Mouse (Mus musculus): ENCODE data around the gene Csrnp2. TPM values are rescaled to one million over a fixed set of nuclear protein-coding genes. Genes with fewer than 3 reads are reported as not detected.

Gene Csrnp2
- total RNA-seq (2012; rRNA removed) (5.3 and 5.8 TPM in 2 replicates), polyA plus RNA-seq (2012; ENCODE audit: insufficient read depth in 1 of 2, insufficient read length in 2 of 2, low read depth in 1 of 2, low replicate concordance in 2 of 2, missing spikeins in 1 of 2) (1 to 10 TPM in 1 of 2 experiments, not detected in 1; 4.2 TPM)

- Histone ChIP-seq H3K9ac (ENCODE audit: control insufficient read depth, low read depth, low read length, poor library complexity, severe bottlenecking) (peak within 1 kb of the TSS; percentile 84), H3K4me1 (ENCODE audit: control insufficient read depth in 1 of 2, insufficient read depth in 2 of 2, low read length in 2 of 2) (peaks cover 0 to 17% of the 10 kb centered on the region in 2 experiments; a peak in 2 of 4 replicates), H3K4me3 (ENCODE audit: control insufficient read depth in 1 of 2, insufficient read depth in 1 of 2, low read depth in 2 of 2, low read length in 2 of 2) (peak within 1 kb of the TSS; percentile 68 to 84), H3K9me3 (replicated peaks; ENCODE audit: insufficient read depth, low read length) (no peaks in the 10 kb centered on the region), H3K36me3 (ENCODE audit: control insufficient read depth in 1 of 2, insufficient read depth in 2 of 2, low read length in 2 of 2) (peaks cover 0 to 14% of the 10 kb centered on the region in 2 experiments; a peak in 2 of 4 replicates), H3K27me3 (ENCODE audit: control insufficient read depth in 1 of 2, insufficient read depth in 2 of 2, low read length in 2 of 2) (no peaks in the 10 kb centered on the region), H3K27ac (ENCODE audit: control insufficient read depth, low read depth, low read length) (no peak within 1 kb of the TSS), H3K79me2 (ENCODE audit: control insufficient read depth, insufficient read depth, low read length, poor library complexity) (peaks cover 8% of the 10 kb centered on the region)
- peak; percentile 95 for DNase-seq (ENCODE audit: low read depth, low spot score)
- peak; percentile 99 for TF ChIP-seq ZMIZ1 (IDR thresholded peaks at IDR 0.05; ENCODE audit: low read depth, low read length)
- TF ChIP-seq TCF12 (IDR thresholded peaks at IDR 0.05; ENCODE audit: low read depth, low read length): peak; percentile 78
- peak; percentile 78 for TF ChIP-seq MXI1 (IDR thresholded peaks at IDR 0.05; ENCODE audit: low read depth, low read length)
- TF ChIP-seq BHLHE40 (IDR thresholded peaks at IDR 0.05; ENCODE audit: borderline replicate concordance, low read depth, low read length): no peak
- peak; percentile 98 for TF ChIP-seq POLR2AphosphoS2 (IDR thresholded peaks at IDR 0.05; ENCODE audit: low read length)
- TF ChIP-seq MAX (IDR thresholded peaks at IDR 0.05; ENCODE audit: low read length): peak; percentile 72; the same call in 1 of the 2 replicates
- peak; percentile 76 for TF ChIP-seq SIN3A (IDR thresholded peaks at IDR 0.05; ENCODE audit: low read length)
- TF ChIP-seq NRF1 (IDR thresholded peaks at IDR 0.05; ENCODE audit: insufficient read depth, low read depth, low read length, poor library complexity, severe bottlenecking): peak; percentile 66
- no peak for TF ChIP-seq ZC3H11A (IDR thresholded peaks at IDR 0.05; ENCODE audit: low read depth, low read length)
- peak; percentile 43; the same call in 1 of the 2 replicates for TF ChIP-seq MEF2A (IDR thresholded peaks at IDR 0.05; ENCODE audit: extremely low read depth, insufficient replicate concordance, low read depth, low read length, poor library complexity, severe bottlenecking)
- TF ChIP-seq HCFC1 (IDR thresholded peaks at IDR 0.05; ENCODE audit: low read depth, low read length): peak; percentile 99
- TF ChIP-seq USF1 (IDR thresholded peaks at IDR 0.05; ENCODE audit: low read depth, low read length): peak; percentile 27; the same call in 1 of the 2 replicates
- TF ChIP-seq TBP (IDR thresholded peaks at IDR 0.05; ENCODE audit: low read depth, low read length): peak; percentile 98
- peak in 1 of 2 experiments; percentile 21; a peak in 1 of 4 replicates for TF ChIP-seq EP300 (IDR thresholded peaks at IDR 0.05; ENCODE audit: low read depth in 1 of 2, low read length in 2 of 2)
- TF ChIP-seq TAL1 (IDR thresholded peaks at IDR 0.05; ENCODE audit: low read length): no peak
- TF ChIP-seq POLR2A (IDR thresholded peaks at IDR 0.05; ENCODE audit: control insufficient read depth in 1 of 2, insufficient read depth in 1 of 2, low read depth in 1 of 2, low read length in 2 of 2, poor library complexity in 1 of 2): peak; percentile 99 to 100
- TF ChIP-seq MAZ (IDR thresholded peaks at IDR 0.05; ENCODE audit: low read depth, low read length): peak; percentile 47; the same call in 1 of the 2 replicates
- TF ChIP-seq UBTF (IDR thresholded peaks at IDR 0.05; ENCODE audit: borderline replicate concordance, insufficient read depth, low read depth, low read length): peak; percentile 88; the same call in 1 of the 2 replicates
- TF ChIP-seq JUND (IDR thresholded peaks at IDR 0.05; ENCODE audit: low read depth, low read length): no peak
- 0 out of 2 replicates have a peak, but pooled peaks have one; percentile 76 for TF ChIP-seq POLR2AphosphoS5 (IDR thresholded peaks at IDR 0.05; ENCODE audit: borderline replicate concordance, low read depth, low read length)
- no peak for TF ChIP-seq MYC (IDR thresholded peaks at IDR 0.05; ENCODE audit: low read depth, low read length)
- peak; percentile 86; the same call in 1 of the 2 replicates for TF ChIP-seq KAT2A (conservative IDR thresholded peaks at IDR 0.05; ENCODE audit: low read depth, low read length)
- TF ChIP-seq NELFE (IDR thresholded peaks at IDR 0.05; ENCODE audit: low read depth, low read length): peak; percentile 99
- TF ChIP-seq E2F4 (IDR thresholded peaks at IDR 0.05; ENCODE audit: borderline replicate concordance, low read depth, low read length): no peak
These were observed at the start of gene Csrnp2 for GRCm38 (mm10) chr15:100495102-100495501. Csrnp2 (minus strand) TSS chr15:100495488.
